Mouse (Mus musculus) small intestine, adult 2 months (tissue): ENCODE measurements around the gene Retnlb. TPM values are rescaled to one million over a fixed set of nuclear protein-coding genes. Genes with fewer than 3 reads are reported as not detected.

ENCODE experiments used
- H3K27ac ChIP-seq: fragments of 200-500 bp; 2 replicates; pipeline ENCODE4 v1.5.1; 2012; ENCODE audit warnings: low read depth, low read length, control low read depth, inconsistent platforms; ENCODE audit not compliant: insufficient read depth
- H3K27me3 ChIP-seq: fragments of 200-500 bp; 2 replicates; pipeline ENCODE4 v1.6.1; 2012; ENCODE audit warnings: mild to moderate bottlenecking, moderate library complexity, low read length, inconsistent platforms; ENCODE audit not compliant: control insufficient read depth, insufficient read depth
- H3K36me3 ChIP-seq: fragments of 200-500 bp; 2 replicates; pipeline ENCODE4 v1.6.1; 2012; ENCODE audit warnings: mild to moderate bottlenecking, low read length, control low read depth, inconsistent platforms; ENCODE audit not compliant: control insufficient read depth, insufficient read depth
- H3K4me1 ChIP-seq: fragments of 200-500 bp; 2 replicates; pipeline ENCODE4 v1.6.1; 2012; ENCODE audit warnings: low read length, inconsistent platforms, mixed read lengths; ENCODE audit not compliant: control insufficient read depth, insufficient read depth, insufficient read length
- H3K4me3 ChIP-seq: fragments of 200-500 bp; 2 replicates; pipeline ENCODE4 v1.5.1; 2012; ENCODE audit warnings: low read depth, mild to moderate bottlenecking, control low read depth, inconsistent platforms, low read length, moderate library complexity
- CTCF ChIP-seq: fragments of 200-500 bp; IDR thresholded peaks from 2 replicates; pipeline ENCODE4 v1.5.1; 2012; ENCODE audit warnings: low read depth, mild to moderate bottlenecking, control low read depth, inconsistent platforms, low read length, moderate library complexity, mixed read lengths; ENCODE audit not compliant: insufficient replicate concordance, insufficient read length; ENCODE audit errors: extremely low read depth
- POLR2A ChIP-seq: fragments of 200-500 bp; IDR thresholded peaks from 2 replicates; pipeline ENCODE4 v1.6.1; 2012; ENCODE audit warnings: low read depth, mild to moderate bottlenecking, control low read depth, inconsistent platforms, low read length, moderate library complexity
- WGBS: fragments of 180-500 bp; shearing (Covaris S2); methylation state at CpG from one replicate; pipeline ENCODE4 v1.1.7; 2018; 5-methylcytosine and 5-hydroxymethylcytosine counted together
- polyA plus RNA-seq: library from polyadenylated mRNA; depleted of rRNA; stranded (reverse); fragments of >200 nt; gene quantifications from 2 replicates; pipeline ENCODE4 v1.2.3, GENCODE M21; 2012; rRNA removed

Gene Retnlb
- polyA plus RNA-seq, 1 experiment = not detected

- no peak overlapping the region for H3K4me3 ChIP-seq
- TF ChIP-seq CTCF (no peak), POLR2A (no peak)
- no peak overlapping the region for H3K27ac ChIP-seq
- WGBS = 60% methylated on average over 2 of the region's 2 CpGs
- H3K27me3 ChIP-seq = no peaks in the 10 kb centered on the region
- no peaks in the 10 kb centered on the region for H3K4me1 ChIP-seq
- H3K36me3 ChIP-seq = no peaks in the 10 kb centered on the region
Measured at GRCm38 (mm10) chr16:48867690-48868089, 51.0 kb downstream of the Retnlb start.

Other genes starting within 250 kb of the Retnlb start
- 0.04 and 0.14 TPM in 2 replicates for gene Trat1, start 44.8 kb upstream of the Retnlb start, polyA plus RNA-seq
- 0.33 and 8.8 TPM in 2 replicates for gene Retnla, start 25.7 kb downstream of the Retnlb start, polyA plus RNA-seq
- 4.0 and 4.3 TPM in 2 replicates for gene Retnlg, start 55.8 kb downstream of the Retnlb start, polyA plus RNA-seq
- gene Dzip3, start 177.3 kb downstream of the Retnlb start, polyA plus RNA-seq = 0.15 and 0.41 TPM in 2 replicates
- 0.70 and 1.1 TPM in 2 replicates for gene Cip2a, start 177.3 kb downstream of the Retnlb start, polyA plus RNA-seq
- not detected in 2 replicates for gene Myh15, start 240.6 kb downstream of the Retnlb start, polyA plus RNA-seq